Mouse (Mus musculus) intestine, embryonic 15.5 days (tissue): ENCODE measurements around the gene Galnt12. TPM values are rescaled to one million over a fixed set of nuclear protein-coding genes. Genes with fewer than 3 reads are reported as not detected.

Source experiments
- ATAC-seq: fragments of 200-750 bp; cut with Nextera tagmentation; 2 replicates; pipeline ENCODE4 v1.8.0; 2017; ENCODE audit warnings: moderate TSS enrichment, moderate library complexity
- H3K27ac ChIP-seq: fragments of 300-500 bp; sonication (generic); 2 replicates; pipeline ENCODE4 v1.5.1; 2015; ENCODE audit warnings: mild to moderate bottlenecking, inconsistent platforms
- H3K27me3 ChIP-seq: fragments of 300-500 bp; sonication (generic); replicated peaks from 2 replicates; pipeline ENCODE4 v1.6.1; 2015; ENCODE audit warnings: inconsistent platforms
- H3K36me3 ChIP-seq: fragments of 300-500 bp; sonication (generic); 2 replicates; pipeline ENCODE4 v1.6.1; 2015; ENCODE audit warnings: inconsistent platforms
- H3K4me1 ChIP-seq: fragments of 300-500 bp; sonication (generic); replicated peaks from 2 replicates; pipeline ENCODE4 v1.6.1; 2015; ENCODE audit warnings: inconsistent platforms
- H3K4me2 ChIP-seq: fragments of 300-500 bp; sonication (generic); replicated peaks from 2 replicates; pipeline ENCODE4 v1.6.1; 2015; ENCODE audit warnings: mild to moderate bottlenecking, inconsistent platforms
- H3K4me3 ChIP-seq: fragments of 300-500 bp; sonication (generic); replicated peaks from 2 replicates; pipeline ENCODE4 v1.5.1; 2015; ENCODE audit warnings: inconsistent platforms
- H3K9ac ChIP-seq: fragments of 300-500 bp; sonication (generic); 2 replicates; pipeline ENCODE4 v1.6.1; 2015; ENCODE audit warnings: inconsistent platforms
- H3K9me3 ChIP-seq: fragments of 300-500 bp; sonication (generic); 2 replicates; pipeline ENCODE4 v1.6.1; 2016; ENCODE audit warnings: inconsistent platforms
- WGBS: fragments of 180-500 bp; shearing (Covaris S2); methylation state at CpG from one replicate; pipeline ENCODE4 v1.1.7; 2015; 5-methylcytosine and 5-hydroxymethylcytosine counted together
- polyA plus RNA-seq: library from polyadenylated mRNA; unstranded; fragments of >200 nt; fragmentation: Nextera tagmentation; extraction: Ambion mirVana; gene quantifications from 2 replicates; pipeline ENCODE4 v1.2.1, GENCODE M21; 2015

Gene Galnt12
- polyA plus RNA-seq, 1 experiment from 2014 or later: 21.5 TPM

DNA sequence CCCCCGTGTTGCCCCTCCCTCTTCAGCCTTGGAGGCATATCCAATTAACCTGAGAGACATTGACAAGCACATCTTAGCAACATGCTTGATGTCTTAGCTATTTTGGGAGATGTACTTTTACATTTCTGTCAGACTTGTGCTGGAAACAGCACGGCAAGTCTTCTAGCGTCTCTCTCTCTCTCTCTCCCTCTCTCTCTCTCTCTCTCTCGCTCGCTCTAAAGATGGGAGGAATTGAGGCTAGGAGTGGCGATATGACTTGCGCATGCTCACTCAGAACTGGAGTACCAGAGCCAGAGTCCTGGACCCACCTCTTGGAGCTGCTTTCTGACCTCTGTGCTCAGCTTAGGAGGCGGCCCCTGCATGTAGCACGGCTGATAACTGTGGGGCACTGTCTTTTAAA, 20.9 kb downstream of the Galnt12 start:
- H3K27ac ChIP-seq: no peak overlapping the region
- H3K36me3 ChIP-seq: no peaks in the 10 kb centered on the region
- H3K9me3 ChIP-seq: no peaks in the 10 kb centered on the region
- no peak overlapping the region for H3K4me2 ChIP-seq
- ATAC-seq: no peak
- H3K4me3 ChIP-seq: no peak overlapping the region
- H3K9ac ChIP-seq: no peak overlapping the region
- H3K27me3 ChIP-seq: no peaks in the 10 kb centered on the region
- 71% methylated on average over 9 of the region's 9 CpGs for WGBS
- H3K4me1 ChIP-seq: no peaks in the 10 kb centered on the region

DNA sequence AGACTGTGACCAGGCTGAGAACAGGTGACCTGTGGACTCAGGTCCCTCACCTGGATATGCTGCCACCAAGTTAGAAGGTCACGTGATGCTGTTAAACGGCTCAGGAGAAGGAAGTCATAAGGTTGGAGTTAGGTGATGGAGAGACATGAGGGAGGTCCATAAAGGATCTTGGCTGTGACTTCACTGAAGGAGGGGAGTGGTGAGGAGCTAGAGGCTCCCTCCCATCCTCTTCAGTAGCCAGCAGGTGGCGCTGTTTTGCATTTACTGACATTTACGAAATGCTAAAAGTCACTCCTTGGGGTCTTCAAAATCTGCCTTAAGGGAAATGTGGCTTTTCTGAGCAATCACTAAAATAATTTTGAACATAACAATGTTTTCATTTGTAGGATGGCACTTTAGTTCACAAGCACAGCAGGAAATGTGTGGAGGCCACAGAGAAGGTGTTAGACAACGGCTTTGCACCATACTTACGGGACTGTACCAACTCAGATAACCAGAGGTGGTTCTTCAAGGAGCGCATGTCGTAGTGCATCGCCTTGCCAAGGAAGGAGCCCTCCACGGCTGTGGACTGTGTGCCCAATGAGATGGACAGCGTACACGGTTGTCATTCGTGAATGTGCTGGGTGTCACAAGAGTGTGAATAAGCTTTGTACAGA, 30.5 kb downstream of the Galnt12 start:
- H3K36me3 ChIP-seq: no peaks in the 10 kb centered on the region
- H3K9ac ChIP-seq: no peak overlapping the region
- no peaks in the 10 kb centered on the region for H3K4me1 ChIP-seq
- no peak overlapping the region for H3K4me2 ChIP-seq
- no peak for ATAC-seq
- H3K27me3 ChIP-seq: no peaks in the 10 kb centered on the region
- H3K4me3 ChIP-seq: no peak overlapping the region
- H3K9me3 ChIP-seq: no peaks in the 10 kb centered on the region
- 64% methylated on average over 13 of the region's 13 CpGs for WGBS
- H3K27ac ChIP-seq: no peak overlapping the region

DNA sequence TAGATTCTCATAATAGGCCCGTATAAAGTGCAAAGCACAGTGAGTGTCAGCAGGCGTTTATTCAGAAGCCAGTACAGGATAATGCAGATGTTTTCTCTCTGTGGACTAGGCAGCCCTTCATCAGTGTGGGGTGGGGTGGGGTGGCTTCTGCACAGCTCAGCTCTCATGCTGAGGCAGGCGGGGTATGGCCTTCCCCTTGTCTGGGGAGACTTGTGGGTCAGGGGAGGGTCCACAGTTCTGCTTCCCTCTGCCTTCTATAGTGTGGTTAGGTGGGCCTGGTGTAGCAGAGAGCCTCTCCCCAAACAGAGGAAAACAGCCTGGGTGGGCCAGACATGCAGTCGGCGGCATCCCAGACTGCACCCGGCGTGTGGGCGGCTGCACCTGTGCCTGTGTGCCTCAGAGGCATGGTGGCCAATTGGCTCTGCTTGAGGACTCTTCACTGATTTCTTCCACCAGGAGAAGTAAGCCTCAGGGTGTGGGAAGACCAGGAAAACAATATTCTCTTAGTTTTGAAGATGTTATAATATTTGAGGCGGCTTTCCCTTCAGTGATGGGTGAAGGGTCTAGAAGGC, 32.5 kb downstream of the Galnt12 start:
- H3K4me1 ChIP-seq: no peaks in the 10 kb centered on the region
- H3K27ac ChIP-seq: no peak overlapping the region
- ATAC-seq: no peak
- H3K9ac ChIP-seq: no peak overlapping the region
- no peak overlapping the region for H3K4me2 ChIP-seq
- no peaks in the 10 kb centered on the region for H3K9me3 ChIP-seq
- H3K27me3 ChIP-seq: no peaks in the 10 kb centered on the region
- WGBS: 86% methylated on average over 9 of the region's 9 CpGs
- no peak overlapping the region for H3K4me3 ChIP-seq
- no peaks in the 10 kb centered on the region for H3K36me3 ChIP-seq

DNA sequence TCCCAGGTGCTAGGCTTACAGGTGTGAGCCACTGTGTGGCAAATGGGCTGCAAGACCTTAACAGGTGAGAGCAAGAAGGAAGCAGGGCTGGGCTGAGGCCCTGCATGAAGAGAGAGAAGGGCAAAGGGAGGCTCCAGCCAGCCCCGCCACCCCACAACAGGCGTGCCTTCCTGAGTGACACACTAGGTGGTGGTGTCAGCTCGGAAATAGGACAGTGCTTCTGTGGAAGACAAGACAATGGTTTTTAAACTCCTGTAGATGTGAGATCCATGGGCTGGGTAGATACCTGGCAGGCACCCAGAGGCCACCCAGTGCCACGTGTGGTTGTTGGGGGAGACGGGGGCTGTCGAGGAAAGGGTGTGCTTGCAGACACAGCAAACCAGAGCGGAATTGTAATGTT, 36.8 kb downstream of the Galnt12 start:
- no peak overlapping the region for H3K4me2 ChIP-seq
- H3K27me3 ChIP-seq: no peaks in the 10 kb centered on the region
- no peaks in the 10 kb centered on the region for H3K9me3 ChIP-seq
- H3K36me3 ChIP-seq: no peaks in the 10 kb centered on the region
- H3K4me3 ChIP-seq: no peak overlapping the region
- 68% methylated on average over 7 of the region's 7 CpGs for WGBS
- no peaks in the 10 kb centered on the region for H3K4me1 ChIP-seq
- no peak overlapping the region for H3K27ac ChIP-seq
- ATAC-seq: peak; percentile 51; the same call in 1 of the 2 replicates
- H3K9ac ChIP-seq: no peak overlapping the region

DNA sequence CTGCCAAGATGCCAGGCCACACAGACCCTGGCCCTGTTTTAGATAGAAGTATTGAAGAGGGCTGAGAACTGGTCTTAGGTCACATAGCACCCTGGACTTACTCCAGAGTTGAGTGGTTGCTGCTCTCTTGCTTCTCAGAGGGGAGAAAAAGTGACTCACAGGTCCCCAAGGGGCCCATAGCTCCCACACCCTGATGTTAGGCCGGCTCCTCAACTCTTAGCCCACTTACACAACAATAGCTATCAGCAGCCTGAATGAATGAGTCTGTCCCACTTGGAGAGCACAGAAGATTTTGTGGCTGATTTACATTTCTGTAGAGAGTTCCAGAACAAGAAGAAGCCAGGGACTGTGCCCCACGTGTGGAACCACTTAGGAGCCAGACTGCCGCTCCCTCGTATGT, 37.9 kb downstream of the Galnt12 start:
- Histone ChIP-seq H3K27me3 (no peaks in the 10 kb centered on the region), H3K9me3 (no peaks in the 10 kb centered on the region), H3K4me1 (no peaks in the 10 kb centered on the region), H3K4me2 (no peak overlapping the region), H3K9ac (no peak overlapping the region), H3K36me3 (no peaks in the 10 kb centered on the region), H3K27ac (no peak overlapping the region), H3K4me3 (no peak overlapping the region)
- ATAC-seq: no peak
- 66% methylated on average over 4 of the region's 4 CpGs for WGBS

DNA sequence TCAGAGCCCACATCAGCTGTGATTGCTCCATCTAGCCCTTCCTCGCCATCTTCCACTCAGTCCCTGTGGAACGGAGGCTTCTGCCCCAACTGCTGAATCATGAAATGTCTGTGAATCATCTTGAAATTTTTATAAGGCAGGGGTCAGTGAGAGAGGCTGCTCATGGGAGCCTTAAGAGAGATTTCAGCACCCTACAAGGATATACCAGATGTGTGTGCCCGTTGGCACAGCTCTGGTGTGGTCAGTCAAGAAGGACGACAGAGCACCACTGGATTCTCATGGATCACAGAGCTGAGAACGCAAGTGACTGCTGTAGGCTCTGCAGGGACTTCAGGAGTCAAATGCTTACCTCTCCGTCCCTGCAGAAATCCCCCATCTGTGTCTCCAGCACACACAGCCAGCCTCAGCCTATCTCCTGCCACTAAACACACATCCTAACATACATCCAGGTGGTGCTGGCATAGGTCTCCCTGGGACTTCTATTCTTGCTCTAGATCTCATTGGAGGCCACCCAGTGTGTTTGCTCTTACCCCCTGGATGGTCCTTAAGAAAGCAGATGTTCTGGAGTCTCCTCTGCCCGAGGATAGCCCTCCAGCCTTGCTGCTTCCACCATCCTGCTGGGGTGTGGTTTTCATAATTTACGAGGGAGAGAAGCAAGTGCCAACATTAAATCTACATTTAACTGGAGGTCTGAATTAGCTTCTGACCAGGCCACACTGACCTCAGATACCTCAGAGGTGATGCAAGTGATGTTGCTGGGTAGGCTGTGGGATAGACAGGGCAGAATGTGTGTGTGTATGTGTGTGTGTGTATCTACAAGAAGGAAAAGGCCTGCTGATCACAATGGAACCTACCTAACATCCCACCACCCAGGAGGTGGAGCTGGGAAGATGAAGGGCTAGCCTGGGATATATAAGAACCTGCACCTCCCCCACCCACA, 38.7 kb downstream of the Galnt12 start:
- no peaks in the 10 kb centered on the region for H3K36me3 ChIP-seq
- H3K4me3 ChIP-seq: no peak overlapping the region
- 79% methylated on average over 8 of the region's 8 CpGs for WGBS
- no peak for ATAC-seq
- no peaks in the 10 kb centered on the region for H3K27me3 ChIP-seq
- no peak overlapping the region for H3K27ac ChIP-seq
- H3K9me3 ChIP-seq: no peaks in the 10 kb centered on the region
- H3K4me2 ChIP-seq: no peak overlapping the region
- H3K9ac ChIP-seq: no peak overlapping the region
- no peaks in the 10 kb centered on the region for H3K4me1 ChIP-seq

DNA sequence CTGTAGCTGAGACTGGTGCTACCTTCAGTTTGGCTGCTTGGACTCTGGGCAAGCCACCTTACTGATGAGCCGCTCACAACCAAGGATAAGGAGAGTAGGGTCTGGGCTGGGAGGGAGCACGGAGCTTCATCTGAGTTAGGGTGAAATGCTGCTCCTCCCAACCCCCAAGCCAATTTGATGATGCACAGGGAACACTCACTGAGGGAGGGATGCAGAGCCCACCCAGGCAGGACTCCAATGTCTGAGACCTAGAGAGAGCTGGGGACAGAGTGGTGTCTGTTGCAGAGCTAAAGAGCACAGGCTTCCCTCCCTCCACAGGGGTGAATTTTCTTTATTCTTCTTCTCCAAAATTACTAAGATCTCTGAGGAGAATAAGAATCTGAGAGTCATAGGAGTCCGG, 40.2 kb downstream of the Galnt12 start:
- Histone ChIP-seq H3K36me3 (no peaks in the 10 kb centered on the region), H3K4me3 (no peak overlapping the region), H3K27ac (no peak overlapping the region), H3K4me1 (peaks cover 5% of the 10 kb centered on the region; the same call in 1 of the 2 replicates), H3K9ac (no peak overlapping the region), H3K9me3 (no peaks in the 10 kb centered on the region), H3K27me3 (no peaks in the 10 kb centered on the region), H3K4me2 (no peak overlapping the region)
- no peak for ATAC-seq
- WGBS: 86% methylated on average over 3 of the region's 3 CpGs

DNA sequence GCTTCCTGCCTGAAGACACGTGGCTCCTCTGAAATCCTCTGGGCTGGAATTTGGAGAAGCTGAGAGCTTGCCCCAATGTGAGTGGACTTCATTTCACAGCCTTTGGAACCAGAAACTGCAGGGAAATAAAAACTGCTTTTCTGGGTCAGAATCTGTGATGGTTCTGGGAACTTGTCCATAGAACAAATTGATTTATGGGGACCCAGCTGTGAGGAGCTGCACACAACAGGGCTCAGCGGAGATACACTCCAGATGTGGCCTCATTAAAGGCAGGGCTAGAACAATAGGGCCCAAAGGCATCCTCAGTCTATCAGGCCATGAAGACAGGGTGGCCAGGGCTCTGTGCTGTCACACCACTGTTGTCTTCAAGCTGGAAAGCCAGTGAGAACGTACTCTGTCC, 40.7 kb downstream of the Galnt12 start:
- no peak overlapping the region for H3K27ac ChIP-seq
- H3K4me3 ChIP-seq: no peak overlapping the region
- no peak overlapping the region for H3K4me2 ChIP-seq
- ATAC-seq: no peak
- no peaks in the 10 kb centered on the region for H3K27me3 ChIP-seq
- no peaks in the 10 kb centered on the region for H3K9me3 ChIP-seq
- H3K36me3 ChIP-seq: no peaks in the 10 kb centered on the region
- no peak overlapping the region for H3K9ac ChIP-seq
- peaks cover 9% of the 10 kb centered on the region; the same call in 1 of the 2 replicates for H3K4me1 ChIP-seq
- 60% methylated on average over 3 of the region's 3 CpGs for WGBS

DNA sequence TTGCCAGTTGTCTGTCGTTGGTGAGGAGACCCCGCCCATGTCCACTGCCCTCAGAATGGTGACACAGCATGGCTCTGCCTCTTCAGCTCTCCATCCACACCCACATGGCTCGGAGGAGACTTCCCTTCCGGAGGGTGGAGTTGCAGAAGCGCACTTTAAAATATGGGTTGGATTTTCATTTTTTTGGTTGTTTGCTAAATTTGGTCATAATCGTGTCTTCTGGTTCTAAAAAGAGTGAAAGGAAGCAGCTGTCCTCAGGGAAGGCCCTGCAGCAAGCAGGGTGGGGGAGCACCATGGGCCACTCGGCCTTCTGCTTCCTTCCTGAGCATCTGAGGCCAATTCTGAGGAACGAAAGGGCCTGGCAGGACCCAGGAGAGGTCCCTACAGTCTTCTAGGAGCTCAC, 45.0 kb downstream of the Galnt12 start:
- ATAC-seq: 0 out of 2 replicates have a peak, but pooled peaks have one; percentile 41
- Histone ChIP-seq H3K27ac (no peak overlapping the region), H3K9ac (no peak overlapping the region)

DNA sequence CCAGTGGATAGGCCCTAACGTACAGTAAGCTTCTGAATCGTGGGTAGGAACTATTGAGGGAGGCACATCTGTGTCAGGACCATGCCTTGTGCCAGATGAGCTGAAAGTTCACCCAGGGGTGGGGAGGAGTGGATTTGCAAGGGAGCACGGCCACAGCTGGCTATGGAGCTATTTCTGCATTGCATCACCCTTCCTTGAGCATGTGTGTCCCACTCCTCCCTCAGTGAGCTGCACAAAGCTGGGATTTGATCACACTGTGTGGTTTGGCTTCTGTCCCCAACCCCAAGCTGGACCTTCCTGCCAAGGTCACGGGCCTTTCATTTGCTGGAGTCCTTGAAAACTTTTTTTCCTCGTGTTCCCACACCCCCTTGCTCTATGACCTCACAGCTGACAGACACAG, 45.8 kb downstream of the Galnt12 start:
- Histone ChIP-seq H3K4me3 (no peak overlapping the region), H3K4me1 (peaks cover 18% of the 10 kb centered on the region), H3K27me3 (no peaks in the 10 kb centered on the region), H3K36me3 (no peaks in the 10 kb centered on the region), H3K4me2 (no peak overlapping the region), H3K27ac (no peak overlapping the region), H3K9me3 (no peaks in the 10 kb centered on the region), H3K9ac (no peak overlapping the region)
- no peak for ATAC-seq
- WGBS: 72% methylated on average over 5 of the region's 5 CpGs

More for the DNA sequence above, 45.0 kb downstream of the Galnt12 start:
- Histone ChIP-seq H3K4me1 (peaks cover 18% of the 10 kb centered on the region), H3K27me3 (no peaks in the 10 kb centered on the region), H3K9me3 (no peaks in the 10 kb centered on the region), H3K4me2 (no peak overlapping the region), H3K4me3 (no peak overlapping the region), H3K36me3 (no peaks in the 10 kb centered on the region)
- 55% methylated on average over 8 of the region's 8 CpGs for WGBS

DNA sequence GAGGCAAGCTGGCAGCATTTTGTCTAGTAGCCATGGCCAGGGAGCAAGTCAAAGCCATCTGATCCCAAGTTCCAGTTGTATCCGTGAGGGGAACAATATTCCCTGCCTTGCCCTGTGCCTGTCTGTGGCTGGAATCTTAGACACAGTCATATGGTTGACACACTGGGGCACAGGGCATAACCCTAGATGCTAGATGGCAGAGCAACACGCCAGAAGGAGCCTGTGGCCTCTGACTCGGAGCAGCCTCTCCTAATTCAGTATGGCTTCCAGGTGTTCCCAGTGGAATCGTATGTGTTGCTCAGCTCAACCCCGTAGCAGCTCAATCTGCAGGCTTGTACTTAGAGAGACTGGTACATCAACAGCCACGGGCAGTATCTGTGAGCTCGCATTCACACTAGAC, 46.7 kb downstream of the Galnt12 start:
- ATAC-seq: no peak
- H3K4me2 ChIP-seq: no peak overlapping the region
- H3K36me3 ChIP-seq: no peaks in the 10 kb centered on the region
- no peaks in the 10 kb centered on the region for H3K9me3 ChIP-seq
- H3K4me3 ChIP-seq: no peak overlapping the region
- H3K4me1 ChIP-seq: peaks cover 18% of the 10 kb centered on the region
- WGBS: 80% methylated on average over 7 of the region's 7 CpGs
- no peak overlapping the region for H3K9ac ChIP-seq
- H3K27ac ChIP-seq: no peak overlapping the region
- no peaks in the 10 kb centered on the region for H3K27me3 ChIP-seq

DNA sequence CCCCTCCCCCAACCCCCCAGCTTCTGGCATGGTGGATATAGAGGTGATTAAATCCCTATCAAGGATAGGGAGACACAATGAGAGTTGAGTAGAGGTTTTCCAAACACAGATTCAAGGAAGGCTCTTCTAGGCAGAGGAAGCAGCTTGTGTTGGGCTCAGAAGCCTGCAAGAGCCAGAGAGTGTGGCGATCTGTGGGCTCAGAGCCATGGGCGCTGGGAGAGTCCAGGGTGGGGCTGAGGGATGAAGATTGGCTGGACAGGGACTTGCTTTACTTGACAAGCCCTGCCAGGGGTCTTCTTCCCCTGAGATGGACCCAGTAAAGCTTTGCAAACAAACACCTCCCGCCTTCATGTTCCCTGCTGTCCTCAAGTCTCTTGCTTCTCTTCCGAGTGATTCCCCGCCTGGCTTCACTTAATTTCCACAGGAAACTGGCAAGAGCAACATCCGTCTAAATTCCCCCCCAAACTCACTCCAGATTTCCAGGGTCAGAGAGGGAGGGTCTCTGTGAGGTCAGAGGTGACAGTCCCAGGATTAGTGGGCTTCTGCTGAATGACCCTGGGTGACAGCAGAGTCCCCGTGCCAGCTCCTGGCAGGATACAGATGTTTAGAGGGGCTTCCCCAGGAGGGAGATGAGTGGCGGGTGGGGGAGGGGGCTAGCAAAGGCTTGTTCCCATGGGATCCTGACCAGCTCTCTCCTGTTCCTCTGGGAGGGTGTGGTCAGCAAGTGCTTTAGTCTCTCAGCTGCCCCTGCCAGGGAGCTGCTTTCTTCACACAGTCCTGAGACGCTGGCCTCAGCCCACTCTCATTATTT, 47.5 kb downstream of the Galnt12 start:
- peaks cover 18% of the 10 kb centered on the region for H3K4me1 ChIP-seq
- H3K27ac ChIP-seq: 0 out of 2 replicates have a peak overlapping the region, but pooled peaks have one; percentile 17
- WGBS: 34% methylated on average over 9 of the region's 9 CpGs
- H3K36me3 ChIP-seq: no peaks in the 10 kb centered on the region
- ATAC-seq: no peak
- H3K4me2 ChIP-seq: no peak overlapping the region
- no peak overlapping the region for H3K4me3 ChIP-seq
- no peaks in the 10 kb centered on the region for H3K9me3 ChIP-seq
- H3K9ac ChIP-seq: no peak overlapping the region
- H3K27me3 ChIP-seq: no peaks in the 10 kb centered on the region
